Mouse (Mus musculus) limb, embryonic 14.5 days (tissue): ENCODE results near the gene Psmd11. TPM values are rescaled to one million over a fixed set of nuclear protein-coding genes. Genes with fewer than 3 reads are reported as not detected.

Experiments used
- ATAC-seq: fragments of 200-750 bp; cut with Nextera tagmentation; 2 replicates; pipeline ENCODE4 v1.8.0; 2017; ENCODE audit warnings: low read depth, moderate number of reproducible peaks, moderate TSS enrichment; ENCODE audit not compliant: low FRiP score
- DNase-seq: peaks from one replicate; pipeline ENCODE4 v3.0.0-alpha.2; 2015; ENCODE audit warnings: low spot score
- H3K27ac ChIP-seq: fragments of 300-500 bp; sonication (generic); replicated peaks from 2 replicates; pipeline ENCODE4 v1.5.1; 2014; ENCODE audit warnings: low read depth, mild to moderate bottlenecking, low read length, moderate library complexity, mixed read lengths
- H3K27me3 ChIP-seq: fragments of 300-500 bp; sonication (generic); 2 replicates; pipeline ENCODE4 v1.6.1; 2014; ENCODE audit warnings: low read length, mixed read lengths; ENCODE audit not compliant: control insufficient read depth, insufficient read depth
- H3K36me3 ChIP-seq: fragments of 300-500 bp; sonication (generic); 2 replicates; pipeline ENCODE4 v1.6.1; 2014; ENCODE audit warnings: mild to moderate bottlenecking, low read length, moderate library complexity, mixed read lengths; ENCODE audit not compliant: control insufficient read depth, insufficient read depth
- H3K4me1 ChIP-seq: fragments of 300-500 bp; sonication (generic); 2 replicates; pipeline ENCODE4 v1.6.1; 2014; ENCODE audit warnings: antibody characterized with exemption, low read length, mixed read lengths; ENCODE audit not compliant: control insufficient read depth, insufficient read depth
- H3K4me2 ChIP-seq: fragments of 300-500 bp; sonication (generic); replicated peaks from 2 replicates; pipeline ENCODE4 v1.6.1; 2014; ENCODE audit warnings: low read depth, mild to moderate bottlenecking, low read length, moderate library complexity; ENCODE audit not compliant: severe bottlenecking
- H3K4me3 ChIP-seq: fragments of 300-500 bp; sonication (generic); replicated peaks from 2 replicates; pipeline ENCODE4 v1.5.1; 2014; ENCODE audit warnings: low read length
- H3K9ac ChIP-seq: fragments of 300-500 bp; sonication (generic); 2 replicates; pipeline ENCODE4 v1.6.1; 2014; ENCODE audit warnings: mild to moderate bottlenecking, low read depth, low read length, moderate library complexity; ENCODE audit not compliant: severe bottlenecking
- H3K9me3 ChIP-seq: fragments of 300-500 bp; sonication (generic); 2 replicates; pipeline ENCODE4 v1.6.1; 2016; ENCODE audit warnings: low read length; ENCODE audit not compliant: control insufficient read depth
- POLR2A ChIP-seq: fragments of 200-500 bp; IDR thresholded peaks from 2 replicates; pipeline ENCODE4 v1.8.0; 2012; ENCODE audit warnings: inconsistent platforms, mild to moderate bottlenecking, moderate library complexity, borderline replicate concordance; ENCODE audit not compliant: insufficient read depth, insufficient read length; ENCODE audit errors: extremely low read depth
- WGBS: fragments of 180-500 bp; shearing (Covaris S2); extraction: QIAGEN DNeasy Blood & Tissue Kit; methylation state at CpG from one replicate; pipeline ENCODE4 v1.1.7; 2014; 5-methylcytosine and 5-hydroxymethylcytosine counted together
- polyA plus RNA-seq, 2 experiments: library from polyadenylated mRNA; depleted of rRNA in 1 of 2; stranded (reverse) in 1 of 2; unstranded in 1 of 2; fragments of >200 nt; fragmentation: Nextera tagmentation in 1 of 2; extraction: Ambion mirVana in 1 of 2; gene quantifications; 2 replicates each; pipeline versions ENCODE4 v1.2.1 to v1.2.3; 2012 to 2014

Psmd11 gene
- polyA plus RNA-seq, 2 experiments: 86.9 to 261 TPM

DNA sequence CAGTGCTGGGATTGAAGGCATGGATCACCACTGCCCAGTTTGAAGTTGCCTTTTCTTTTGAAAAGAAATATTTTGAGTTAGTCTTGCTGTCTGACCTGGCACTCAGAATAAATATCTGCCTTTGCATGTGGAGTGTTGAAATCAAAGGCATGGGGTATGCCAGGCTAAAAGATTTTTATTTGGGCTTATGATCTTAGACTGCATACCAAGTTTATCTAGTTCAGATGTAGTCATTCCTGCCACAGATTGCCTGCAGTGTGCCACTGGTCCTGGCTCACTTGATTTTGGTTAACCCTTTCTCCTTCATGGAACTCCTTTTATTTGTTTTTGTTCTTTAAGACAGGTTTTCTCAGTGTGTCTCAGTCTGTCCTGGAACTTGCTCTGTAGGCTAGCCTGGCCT lies 44.0 kb upstream of the Psmd11 start:
- Histone ChIP-seq H3K27ac (no peak overlapping the region), H3K4me2 (peak overlapping the region; percentile 58), H3K9ac (peak overlapping the region; percentile 96), H3K9me3 (no peaks in the 10 kb centered on the region), H3K36me3 (peaks cover 33% of the 10 kb centered on the region), H3K4me3 (peak overlapping the region; percentile 73), H3K27me3 (no peaks in the 10 kb centered on the region), H3K4me1 (peaks cover 18% of the 10 kb centered on the region)
- no peak for ATAC-seq
- DNase-seq: no peak
- TF ChIP-seq POLR2A: no peak

GRCm38 (mm10) chr11:80385055-80385454 lies 43.4 kb upstream of the Psmd11 start:
- WGBS: 55% methylated on average over 4 of the region's 4 CpGs
- H3K4me2 ChIP-seq: peak overlapping the region; percentile 58

DNA sequence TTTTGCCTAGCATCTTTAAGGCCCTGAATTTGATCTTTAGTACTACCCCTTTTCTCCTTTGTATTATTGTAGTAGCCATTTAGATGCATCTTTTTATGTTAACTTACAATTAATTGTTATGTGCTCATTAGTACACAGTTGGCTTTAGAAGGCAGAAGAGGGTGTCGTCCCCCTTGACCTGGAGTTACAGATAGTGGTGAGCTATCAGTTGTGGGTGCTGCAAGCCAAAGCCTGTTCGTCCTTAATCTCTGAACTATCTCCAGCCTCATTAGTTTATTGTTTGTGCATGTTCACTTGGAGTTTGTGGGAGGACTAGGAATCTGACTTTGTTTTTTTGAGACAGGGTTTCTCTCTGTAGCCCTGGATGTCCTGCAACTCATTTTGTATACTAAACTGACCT lies 41.6 kb upstream of the Psmd11 start:
- peaks cover 18% of the 10 kb centered on the region for H3K4me1 ChIP-seq
- H3K27ac ChIP-seq: no peak overlapping the region
- TF ChIP-seq POLR2A: no peak
- H3K27me3 ChIP-seq: no peaks in the 10 kb centered on the region
- no peak overlapping the region for H3K9ac ChIP-seq
- no peaks in the 10 kb centered on the region for H3K9me3 ChIP-seq
- 87% methylated on average over 2 of the region's 2 CpGs for WGBS
- DNase-seq (no peak), ATAC-seq (no peak)
- peaks cover 51% of the 10 kb centered on the region for H3K36me3 ChIP-seq
- no peak overlapping the region for H3K4me3 ChIP-seq
- no peak overlapping the region for H3K4me2 ChIP-seq

More at GRCm38 (mm10) chr11:80385055-80385454, 43.4 kb upstream of the Psmd11 start:
- peaks cover 18% of the 10 kb centered on the region for H3K4me1 ChIP-seq
- ATAC-seq: no peak
- peaks cover 39% of the 10 kb centered on the region for H3K36me3 ChIP-seq
- no peaks in the 10 kb centered on the region for H3K27me3 ChIP-seq
- H3K27ac ChIP-seq: no peak overlapping the region
- DNase-seq: no peak
- no peaks in the 10 kb centered on the region for H3K9me3 ChIP-seq
- H3K4me3 ChIP-seq: peak overlapping the region; percentile 73
- no peak for TF ChIP-seq POLR2A
- H3K9ac ChIP-seq: peak overlapping the region; percentile 96

DNA sequence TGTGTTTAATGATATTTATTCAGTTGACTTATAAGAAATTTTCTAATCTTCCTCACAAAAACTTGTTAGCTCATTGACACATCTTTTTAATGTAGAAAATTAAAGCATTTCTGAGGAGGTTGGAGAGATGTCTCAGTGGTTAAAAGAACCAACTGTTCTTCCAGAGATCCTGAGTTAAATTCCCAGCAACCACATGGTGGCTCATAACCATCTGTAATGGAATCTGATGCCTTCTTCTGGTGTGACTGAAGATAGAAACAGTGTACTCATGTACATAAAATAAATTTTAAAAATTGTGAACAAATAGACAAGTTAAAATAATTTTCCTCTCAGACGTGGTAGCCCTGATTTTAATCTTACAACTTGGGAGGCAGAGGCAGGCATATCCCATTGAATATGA lies 38.5 kb upstream of the Psmd11 start:
- ATAC-seq (no peak), DNase-seq (no peak)
- Histone ChIP-seq H3K4me1 (peaks cover 18% of the 10 kb centered on the region), H3K27ac (no peak overlapping the region), H3K4me2 (no peak overlapping the region), H3K9ac (no peak overlapping the region), H3K36me3 (peaks cover 72% of the 10 kb centered on the region), H3K4me3 (no peak overlapping the region), H3K27me3 (no peaks in the 10 kb centered on the region), H3K9me3 (no peaks in the 10 kb centered on the region)
- 86% methylated on average over 1 of the region's 1 CpGs for WGBS
- no peak for TF ChIP-seq POLR2A

DNA sequence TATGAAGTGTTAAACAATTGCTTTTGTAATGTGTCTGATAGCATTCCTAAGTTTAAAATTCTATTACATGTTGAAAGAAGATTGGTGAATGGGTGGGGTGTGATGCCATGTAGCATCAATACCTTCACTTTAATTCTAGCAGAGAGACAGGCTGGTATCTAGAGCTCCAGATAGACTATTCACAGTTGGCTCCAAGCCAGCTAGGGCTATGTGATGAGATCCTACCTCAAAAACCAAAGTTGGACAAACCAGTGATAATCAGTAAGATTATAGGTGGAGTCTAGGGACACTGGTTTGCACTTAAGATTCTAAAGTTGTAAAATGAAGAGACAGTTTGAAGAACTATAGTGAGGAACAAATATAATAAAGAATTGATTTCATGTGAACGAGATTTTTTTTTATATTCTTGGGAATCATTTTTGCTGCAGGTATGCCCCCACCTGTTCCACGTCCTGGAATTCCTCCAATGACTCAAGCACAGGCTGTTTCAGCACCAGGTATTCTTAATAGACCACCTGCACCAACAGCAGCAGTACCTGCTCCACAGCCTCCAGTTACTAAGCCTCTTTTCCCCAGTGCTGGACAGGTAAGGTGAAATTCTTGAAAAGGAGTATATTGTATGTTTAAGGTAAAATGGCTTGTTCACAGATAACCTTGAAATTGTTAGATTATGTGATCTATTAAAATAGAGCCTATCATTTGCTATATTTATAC lies 36.9 kb upstream of the Psmd11 start:
- peaks cover 81% of the 10 kb centered on the region for H3K36me3 ChIP-seq
- DNase-seq (no peak), ATAC-seq (no peak)
- H3K9me3 ChIP-seq: no peaks in the 10 kb centered on the region
- WGBS: 90% methylated on average over 2 of the region's 2 CpGs
- 0 out of 2 replicates have a peak, but pooled peaks cover 3% of the 10 kb centered on the region for H3K4me1 ChIP-seq
- no peak overlapping the region for H3K27ac ChIP-seq
- no peak overlapping the region for H3K4me2 ChIP-seq
- H3K9ac ChIP-seq: no peak overlapping the region
- TF ChIP-seq POLR2A: no peak
- no peaks in the 10 kb centered on the region for H3K27me3 ChIP-seq
- H3K4me3 ChIP-seq: no peak overlapping the region

DNA sequence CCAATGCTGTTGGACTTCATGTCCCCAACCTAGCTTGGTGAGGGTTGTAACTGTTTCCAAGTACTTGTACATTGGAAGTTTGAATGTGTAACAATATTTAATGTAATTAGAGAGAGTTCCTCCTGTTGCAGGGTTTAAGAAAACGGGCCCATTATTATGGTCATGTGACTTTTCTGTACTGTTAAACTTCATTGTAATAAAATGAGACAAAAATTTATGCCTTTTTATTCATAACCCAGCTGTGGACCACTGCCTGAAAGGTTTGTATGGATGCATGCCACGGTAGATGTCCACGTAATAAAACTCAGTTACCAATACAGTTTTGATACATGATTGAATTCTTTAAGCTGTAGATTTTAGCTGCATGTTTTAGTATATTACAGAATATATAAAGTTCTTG lies 32.5 kb upstream of the Psmd11 start:
- no peak for TF ChIP-seq POLR2A
- no peak overlapping the region for H3K4me2 ChIP-seq
- WGBS: 88% methylated on average over 3 of the region's 3 CpGs
- no peak overlapping the region for H3K27ac ChIP-seq
- no peaks in the 10 kb centered on the region for H3K4me1 ChIP-seq
- ATAC-seq (no peak), DNase-seq (no peak)
- no peak overlapping the region for H3K9ac ChIP-seq
- H3K4me3 ChIP-seq: no peak overlapping the region
- no peaks in the 10 kb centered on the region for H3K9me3 ChIP-seq
- H3K27me3 ChIP-seq: no peaks in the 10 kb centered on the region
- peaks cover 83% of the 10 kb centered on the region for H3K36me3 ChIP-seq
